Mouse (Mus musculus) kidney, postnatal 0 days (tissue): ENCODE measurements around the gene Ina. TPM values are rescaled to one million over a fixed set of nuclear protein-coding genes. Genes with fewer than 3 reads are reported as not detected.
"Not testable (repeated sequence)": the region's sequence is repeated elsewhere in the genome, so short reads cannot be mapped to it uniquely, and the experiment has no call there.

ENCODE experiments used
- ATAC-seq: fragments of 200-750 bp; cut with Nextera tagmentation; replicated peaks from 2 replicates; pipeline ENCODE4 v1.8.0; 2017; ENCODE audit warnings: low read depth, moderate number of reproducible peaks, moderate TSS enrichment, moderate library complexity; ENCODE audit not compliant: low FRiP score
- DNase-seq: peaks from one replicate; pipeline ENCODE4 v3.0.0-alpha.2; 2016; ENCODE audit warnings: low spot score
- H3K27ac ChIP-seq: fragments of 300-500 bp; sonication (generic); 2 replicates; pipeline ENCODE4 v1.5.1; 2014; ENCODE audit warnings: mild to moderate bottlenecking
- H3K27me3 ChIP-seq: fragments of 300-500 bp; sonication (generic); 2 replicates; pipeline ENCODE4 v1.6.1; 2014; ENCODE audit warnings: low read length, mixed read lengths; ENCODE audit not compliant: insufficient read depth
- H3K36me3 ChIP-seq: fragments of 300-500 bp; sonication (generic); 2 replicates; pipeline ENCODE4 v1.6.1; 2014; ENCODE audit warnings: low read length, mixed read lengths; ENCODE audit not compliant: insufficient read depth
- H3K4me1 ChIP-seq: fragments of 300-500 bp; sonication (generic); replicated peaks from 2 replicates; pipeline ENCODE4 v1.6.1; 2014; ENCODE audit warnings: antibody characterized with exemption, low read length, mixed read lengths; ENCODE audit not compliant: insufficient read depth
- H3K4me2 ChIP-seq: fragments of 300-500 bp; sonication (generic); 2 replicates; pipeline ENCODE4 v1.6.1; 2014; ENCODE audit warnings: mild to moderate bottlenecking, low read length, moderate library complexity, mixed read lengths
- H3K4me3 ChIP-seq: fragments of 300-500 bp; sonication (generic); replicated peaks from 2 replicates; pipeline ENCODE4 v1.5.1; 2014; ENCODE audit warnings: low read depth, low read length
- H3K9ac ChIP-seq: fragments of 300-500 bp; sonication (generic); 2 replicates; pipeline ENCODE4 v1.6.1; 2014; ENCODE audit warnings: low read depth, low read length
- H3K9me3 ChIP-seq: fragments of 300-500 bp; sonication (generic); replicated peaks from 2 replicates; pipeline ENCODE4 v1.6.1; 2016; ENCODE audit warnings: low read length, inconsistent platforms, mixed read lengths
- CTCF ChIP-seq: IDR thresholded peaks from 2 replicates; pipeline ENCODE4 v1.5.1; 2016; ENCODE audit warnings: antibody characterized with exemption, low read depth, mild to moderate bottlenecking, moderate library complexity
- WGBS: fragments of 180-500 bp; shearing (Covaris S2); extraction: QIAGEN DNeasy Blood & Tissue Kit; methylation state at CpG from one replicate; pipeline ENCODE4 v1.1.7; 2014; 5-methylcytosine and 5-hydroxymethylcytosine counted together
- polyA plus RNA-seq: library from polyadenylated mRNA; unstranded; fragments of >200 nt; fragmentation: Nextera tagmentation; extraction: Ambion mirVana; gene quantifications from 2 replicates; pipeline ENCODE4 v1.2.1, GENCODE M21; 2015

Ina gene
- polyA plus RNA-seq, 1 experiment from 2014 or later = 0.24 TPM

GRCm38 (mm10) chr19:46976743-46977142 is 37.8 kb upstream of the Ina start:
- DNase-seq (no peak), ATAC-seq (no peak)
- WGBS = 42% methylated on average over 2 of the region's 2 CpGs
- H3K9ac ChIP-seq = no peak overlapping the region
- no peaks in the 10 kb centered on the region for H3K36me3 ChIP-seq
- no peaks in the 10 kb centered on the region for H3K27me3 ChIP-seq
- H3K9me3 ChIP-seq = no peaks in the 10 kb centered on the region
- H3K4me3 ChIP-seq = no peak overlapping the region
- H3K4me2 ChIP-seq = no peak overlapping the region
- peak overlapping the region; percentile 1; the same call in 1 of the 2 replicates for H3K27ac ChIP-seq
- H3K4me1 ChIP-seq = no peaks in the 10 kb centered on the region; the same call in 1 of the 2 replicates
- TF ChIP-seq CTCF = no peak

GRCm38 (mm10) chr19:46977460-46977859 is 37.0 kb upstream of the Ina start:
- Histone ChIP-seq H3K27me3 (no peaks in the 10 kb centered on the region), H3K4me2 (no peak overlapping the region), H3K9ac (no peak overlapping the region), H3K36me3 (no peaks in the 10 kb centered on the region), H3K4me1 (no peaks in the 10 kb centered on the region), H3K4me3 (no peak overlapping the region), H3K27ac (peak overlapping the region; percentile 1; the same call in 1 of the 2 replicates), H3K9me3 (no peaks in the 10 kb centered on the region)
- WGBS = 35% methylated on average over 6 of the region's 6 CpGs
- DNase-seq (peak; percentile 71), ATAC-seq (peak; percentile 63)
- TF ChIP-seq CTCF = no peak

- H3K4me2 ChIP-seq, H3K27me3 ChIP-seq, H3K4me3 ChIP-seq, H3K9me3 ChIP-seq, H3K27ac ChIP-seq, H3K4me1 ChIP-seq, ATAC-seq, DNase-seq, H3K9ac ChIP-seq, H3K36me3 ChIP-seq: not testable (repeated sequence)
- 94% methylated on average over 3 of the region's 3 CpGs for WGBS
Observed at GRCm38 (mm10) chr19:46978069-46978468, 36.4 kb upstream of the Ina start.

- no peak overlapping the region for H3K4me2 ChIP-seq
- H3K4me3 ChIP-seq = no peak overlapping the region
- no peak overlapping the region for H3K9ac ChIP-seq
- TF ChIP-seq CTCF = no peak
- 72% methylated on average over 17 of the region's 17 CpGs for WGBS
- H3K4me1 ChIP-seq = no peaks in the 10 kb centered on the region
- peak overlapping the region; percentile 66; the same call in 1 of the 2 replicates for H3K27ac ChIP-seq
- H3K9me3 ChIP-seq = no peaks in the 10 kb centered on the region
- no peaks in the 10 kb centered on the region for H3K36me3 ChIP-seq
- no peaks in the 10 kb centered on the region for H3K27me3 ChIP-seq
- DNase-seq (no peak), ATAC-seq (peak; percentile 52)
Observed at GRCm38 (mm10) chr19:46978920-46979780, 35.3 kb upstream of the Ina start.

GRCm38 (mm10) chr19:46979781-46980105 is 34.8 kb upstream of the Ina start:
- H3K27ac ChIP-seq = peak overlapping the region; percentile 66; the same call in 1 of the 2 replicates
- DNase-seq (no peak), ATAC-seq (peak; percentile 79)
- TF ChIP-seq CTCF = no peak
- H3K4me2 ChIP-seq = no peak overlapping the region
- H3K4me3 ChIP-seq = no peak overlapping the region
- no peak overlapping the region for H3K9ac ChIP-seq
- 63% methylated on average over 3 of the region's 3 CpGs for WGBS
- H3K9me3 ChIP-seq = no peaks in the 10 kb centered on the region
- H3K4me1 ChIP-seq = no peaks in the 10 kb centered on the region
- no peaks in the 10 kb centered on the region for H3K27me3 ChIP-seq
- H3K36me3 ChIP-seq = no peaks in the 10 kb centered on the region

- H3K9me3 ChIP-seq = no peaks in the 10 kb centered on the region
- no peak for TF ChIP-seq CTCF
- no peaks in the 10 kb centered on the region for H3K36me3 ChIP-seq
- no peak overlapping the region for H3K9ac ChIP-seq
- no peak overlapping the region for H3K27ac ChIP-seq
- H3K27me3 ChIP-seq = no peaks in the 10 kb centered on the region
- no peaks in the 10 kb centered on the region for H3K4me1 ChIP-seq
- ATAC-seq (no peak), DNase-seq (no peak)
- no peak overlapping the region for H3K4me3 ChIP-seq
- H3K4me2 ChIP-seq = no peak overlapping the region
- 52% methylated on average over 6 of the region's 6 CpGs for WGBS
Observed at GRCm38 (mm10) chr19:46981462-46981861, 33.0 kb upstream of the Ina start.
